Mouse (Mus musculus): Measurements from ENCODE around the gene Scmh1. TPM values are rescaled to one million over a fixed set of nuclear protein-coding genes. Genes with fewer than 3 reads are reported as not detected.

Scmh1 gene
- polyA plus RNA-seq, 1 experiment from 2014 or later = 39.8 TPM

- POLR2A ChIA-PET = no interaction called here
- no peak for ATAC-seq
- in situ Hi-C loops (cut with MboI; ENCODE audit: low pct_unique_long_range_greater_than_20kb) = no loop called here
Observed at GRCm38 (mm10) chr4:120472946-120473345, 67.9 kb downstream of the Scmh1 start.

GRCm38 (mm10) chr4:120487707-120488106, 82.6 kb downstream of the Scmh1 start:
- in situ Hi-C loops (cut with MboI; ENCODE audit: low pct_unique_long_range_greater_than_20kb) = no loop called here
- TF ChIP-seq CTCF (IDR thresholded peaks at IDR 0.05) = no peak
- ATAC-seq (no peak), DNase-seq (ENCODE audit: low read depth, low spot score) (peak; percentile 9)
- POLR2A ChIA-PET = no interaction called here
- CTCF ChIA-PET = interaction anchor here (1.1 kb wide), 1 partner anchor 11 kb away, joined by 4 read pairs; no protein-coding TSS in a partner anchor
- H3K27me3 ChIP-seq = no peaks in the 10 kb centered on the region

More at GRCm38 (mm10) chr4:120472946-120473345, 67.9 kb downstream of the Scmh1 start:
- no peak for TF ChIP-seq CTCF (IDR thresholded peaks at IDR 0.05)
- no peaks in the 10 kb centered on the region for H3K27me3 ChIP-seq
- CTCF ChIA-PET = no interaction called here
- no peak for DNase-seq (ENCODE audit: low read depth, low spot score)

GRCm38 (mm10) chr4:120506955-120507354, 101.9 kb downstream of the Scmh1 start:
- TF ChIP-seq CTCF (IDR thresholded peaks at IDR 0.05) = no peak
- in situ Hi-C loops (cut with MboI; ENCODE audit: low pct_unique_long_range_greater_than_20kb) = no loop called here
- H3K27me3 ChIP-seq = no peaks in the 10 kb centered on the region
- ChIA-PET CTCF (interaction anchor here (1.0 to 1.3 kb wide), 4 partner anchors 9 to 50 kb away, joined by 3 read pairs; no protein-coding TSS in a partner anchor), POLR2A (no interaction called here)
- ATAC-seq (no peak), DNase-seq (ENCODE audit: low read depth, low spot score) (no peak)

- ChIA-PET CTCF (interaction anchor here (2.1 kb wide), 1 partner anchor 16 kb away, joined by 6 read pairs; no protein-coding TSS in a partner anchor), POLR2A (no interaction called here)
- TF ChIP-seq CTCF (IDR thresholded peaks at IDR 0.05) = no peak
- in situ Hi-C loops (cut with MboI; ENCODE audit: low pct_unique_long_range_greater_than_20kb) = no loop called here
- no peak for ATAC-seq
- no peaks in the 10 kb centered on the region for H3K27me3 ChIP-seq
- no peak for DNase-seq (ENCODE audit: low read depth, low spot score)
Observed at GRCm38 (mm10) chr4:120511203-120511602, 106.1 kb downstream of the Scmh1 start.

- no peaks in the 10 kb centered on the region for H3K27me3 ChIP-seq
- in situ Hi-C loops (cut with MboI; ENCODE audit: low pct_unique_long_range_greater_than_20kb) = no loop called here
- no peak for DNase-seq (ENCODE audit: low read depth, low spot score)
- no peak for TF ChIP-seq CTCF (IDR thresholded peaks at IDR 0.05)
- CTCF ChIA-PET = no interaction called here
- ATAC-seq = no peak
- POLR2A ChIA-PET = interaction anchor here (1.1 kb wide), 1 partner anchor 9 kb away, joined by 3 read pairs; no protein-coding TSS in a partner anchor
Observed at GRCm38 (mm10) chr4:120514366-120514765, 109.3 kb downstream of the Scmh1 start.

- CTCF ChIA-PET = interaction anchor here (1.2 to 2.0 kb wide), 2 partner anchors 9 to 10 kb away, joined by 3 to 10 read pairs; no protein-coding TSS in a partner anchor
- DNase-seq (ENCODE audit: low read depth, low spot score) (no peak), ATAC-seq (no peak)
- in situ Hi-C loops (cut with MboI; ENCODE audit: low pct_unique_long_range_greater_than_20kb) = no loop called here
- POLR2A ChIA-PET = no interaction called here
- H3K27me3 ChIP-seq = no peaks in the 10 kb centered on the region
- TF ChIP-seq CTCF (IDR thresholded peaks at IDR 0.05) = no peak
Observed at GRCm38 (mm10) chr4:120516491-120516890, 111.4 kb downstream of the Scmh1 start.

GRCm38 (mm10) chr4:120516907-120517306, 111.8 kb downstream of the Scmh1 start:
- in situ Hi-C loops (cut with MboI; ENCODE audit: low pct_unique_long_range_greater_than_20kb) = no loop called here
- ATAC-seq = peak; percentile 56
- no peak for TF ChIP-seq CTCF (IDR thresholded peaks at IDR 0.05)

GRCm38 (mm10) chr4:120517335-120517734, 112.3 kb downstream of the Scmh1 start:
- H3K27me3 ChIP-seq = no peaks in the 10 kb centered on the region
- CTCF ChIA-PET = interaction anchor here (0.9 to 2.0 kb wide), 3 partner anchors 10 to 130 kb away, joined by 3 to 10 read pairs (median 3); no protein-coding TSS in a partner anchor
- POLR2A ChIA-PET = interaction anchor here (0.6 kb wide), 1 partner anchor 9 kb away, joined by 3 read pairs; no protein-coding TSS in a partner anchor
- peak; percentile 84 for DNase-seq (ENCODE audit: low read depth, low spot score)
- in situ Hi-C loops (cut with MboI; ENCODE audit: low pct_unique_long_range_greater_than_20kb) = no loop called here
- no peak for TF ChIP-seq CTCF (IDR thresholded peaks at IDR 0.05)
- peak; percentile 91 for ATAC-seq

More at GRCm38 (mm10) chr4:120516907-120517306, 111.8 kb downstream of the Scmh1 start:
- ChIA-PET POLR2A (no interaction called here), CTCF (interaction anchor here (0.9 to 2.0 kb wide), 3 partner anchors 10 to 130 kb away, joined by 3 to 10 read pairs (median 3); no protein-coding TSS in a partner anchor)
- H3K27me3 ChIP-seq = no peaks in the 10 kb centered on the region
- no peak for DNase-seq (ENCODE audit: low read depth, low spot score)

GRCm38 (mm10) chr4:120521761-120522160, 116.7 kb downstream of the Scmh1 start:
- ChIA-PET POLR2A (no interaction called here), CTCF (interaction anchor here (1.5 kb wide), 1 partner anchor 15 kb away, joined by 4 read pairs; no protein-coding TSS in a partner anchor)
- H3K27me3 ChIP-seq = no peaks in the 10 kb centered on the region
- TF ChIP-seq CTCF (IDR thresholded peaks at IDR 0.05) = no peak
- in situ Hi-C loops (cut with MboI; ENCODE audit: low pct_unique_long_range_greater_than_20kb) = no loop called here
- ATAC-seq = no peak
- no peak for DNase-seq (ENCODE audit: low read depth, low spot score)

- no peaks in the 10 kb centered on the region for H3K27me3 ChIP-seq
- CTCF ChIA-PET = interaction anchor here (1.5 kb wide), 1 partner anchor 14 kb away, joined by 4 read pairs; no protein-coding TSS in a partner anchor
- TF ChIP-seq CTCF (IDR thresholded peaks at IDR 0.05) = no peak
- ATAC-seq = no peak
- in situ Hi-C loops (cut with MboI; ENCODE audit: low pct_unique_long_range_greater_than_20kb) = no loop called here
- no peak for DNase-seq (ENCODE audit: low read depth, low spot score)
- POLR2A ChIA-PET = no interaction called here
Observed at GRCm38 (mm10) chr4:120522351-120522750, 117.3 kb downstream of the Scmh1 start.

GRCm38 (mm10) chr4:120523092-120523491, 118.0 kb downstream of the Scmh1 start:
- no peaks in the 10 kb centered on the region for H3K27me3 ChIP-seq
- ChIA-PET POLR2A (no interaction called here), CTCF (interaction anchor here (1.5 kb wide), 1 partner anchor 13 kb away, joined by 4 read pairs; no protein-coding TSS in a partner anchor)
- in situ Hi-C loops (cut with MboI; ENCODE audit: low pct_unique_long_range_greater_than_20kb) = no loop called here
- no peak for TF ChIP-seq CTCF (IDR thresholded peaks at IDR 0.05)
- ATAC-seq = no peak
- no peak for DNase-seq (ENCODE audit: low read depth, low spot score)

Measured in Patski (cell line).